Mouse (Mus musculus) liver, postnatal 0 days (tissue): ENCODE data around the gene Srgap1.

Experiments
- CTCF ChIP-seq: sonication (generic); IDR thresholded peaks from 2 replicates; pipeline ENCODE4 v1.5.1; 2016; ENCODE audit warnings: antibody characterized with exemption, low read depth
- EP300 ChIP-seq: IDR thresholded peaks from 2 replicates; pipeline ENCODE4 v1.6.1; 2016; ENCODE audit warnings: antibody characterized with exemption, low read depth, mild to moderate bottlenecking

DNA sequence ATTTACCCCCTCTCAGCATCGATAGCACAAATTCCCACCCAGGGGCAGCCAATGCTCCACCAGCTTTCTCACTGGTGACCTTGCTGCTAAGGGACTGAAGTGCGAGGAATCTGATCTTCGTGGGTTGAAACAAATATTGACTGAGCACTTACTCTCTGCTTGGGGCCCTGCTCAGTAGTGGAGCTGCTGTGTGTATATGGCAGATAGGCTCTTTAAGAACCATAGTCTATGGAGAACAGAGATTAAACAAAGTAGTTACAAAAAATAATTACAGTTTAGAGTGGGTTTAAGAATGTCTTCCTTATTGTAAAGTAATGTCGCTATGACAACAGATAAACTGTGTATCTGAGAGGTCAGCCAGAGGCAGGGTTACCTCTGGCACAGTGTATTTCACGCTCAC is 16.7 kb downstream of the Srgap1 start:
- no peak for TF ChIP-seq EP300
- no peak for TF ChIP-seq CTCF
